Mouse (Mus musculus) spleen, embryonic (tissue): ENCODE results near the gene Sh3bp4.

Experiments
- CTCF ChIA-PET: fragments of 350-600 bp; sonication (Branson Sonifier 250); formaldehyde crosslinking; loops from one replicate; lab custom pipeline; 2022; lab: Charles Lee

The Sh3bp4 gene

DNA sequence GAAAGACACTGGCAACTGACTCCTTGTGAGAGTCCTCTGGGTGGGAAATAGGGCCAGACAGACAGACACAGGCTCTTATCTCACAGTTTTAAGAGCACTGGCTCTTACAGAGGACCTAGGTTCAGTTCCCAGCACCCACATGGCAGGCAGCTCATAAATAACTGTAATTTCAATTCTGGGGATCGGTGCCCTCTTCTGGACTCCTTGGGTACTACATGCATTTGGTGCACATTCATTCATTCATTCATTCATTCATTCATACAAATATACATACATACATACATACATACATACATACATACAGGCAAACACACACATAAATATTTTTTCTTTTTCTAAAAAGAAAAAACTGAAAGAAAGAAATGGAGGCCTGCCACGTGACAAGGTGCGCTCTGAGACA lies 56.9 kb downstream of the Sh3bp4 start:
- CTCF ChIA-PET, result no interaction called here

DNA sequence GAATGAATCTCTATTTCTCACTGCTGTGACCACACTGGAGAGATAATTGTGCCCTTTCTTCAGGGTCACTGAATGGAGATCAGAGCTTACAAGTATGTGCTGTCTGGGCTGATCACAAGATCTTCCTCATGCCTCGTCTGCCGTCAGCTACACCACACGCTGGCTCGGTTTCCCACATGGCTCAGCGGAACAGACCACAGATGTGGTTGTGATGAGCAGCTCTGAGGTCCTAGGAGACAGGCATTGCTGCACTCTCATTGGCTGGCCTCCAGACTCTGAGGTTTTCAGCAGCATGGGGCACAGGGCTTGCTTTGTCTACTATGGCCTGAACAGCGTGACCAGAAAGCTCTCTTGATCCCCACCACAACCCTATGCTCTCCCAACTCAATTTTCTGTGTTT lies 60.2 kb downstream of the Sh3bp4 start:
- CTCF ChIA-PET, result no interaction called here

DNA sequence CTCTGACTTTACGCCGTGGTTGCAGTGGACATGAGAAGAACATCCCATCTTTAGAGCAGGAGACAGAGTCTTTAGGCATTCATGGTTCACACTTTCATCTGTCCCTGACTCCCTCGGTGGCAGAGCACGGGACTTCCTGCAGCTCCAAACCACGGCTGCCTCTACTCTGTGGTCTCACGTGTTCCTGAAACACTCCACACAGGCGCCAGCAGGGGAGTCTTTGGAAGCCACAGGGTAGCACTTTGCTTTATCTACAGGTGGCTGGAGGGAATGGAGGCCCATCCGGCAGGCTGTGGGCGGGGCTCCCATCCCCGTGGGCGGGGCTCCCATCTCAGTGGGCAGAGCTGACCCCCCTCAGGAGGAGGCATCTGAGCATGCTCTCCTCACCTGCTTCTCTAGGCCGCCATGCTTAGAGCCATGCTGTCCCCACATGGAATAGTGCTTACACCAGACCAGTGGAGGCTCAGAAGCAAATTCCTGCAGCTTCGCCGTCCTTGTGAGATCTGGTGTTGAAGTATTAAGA lies 60.9 kb downstream of the Sh3bp4 start:
- CTCF ChIA-PET, result no interaction called here

DNA sequence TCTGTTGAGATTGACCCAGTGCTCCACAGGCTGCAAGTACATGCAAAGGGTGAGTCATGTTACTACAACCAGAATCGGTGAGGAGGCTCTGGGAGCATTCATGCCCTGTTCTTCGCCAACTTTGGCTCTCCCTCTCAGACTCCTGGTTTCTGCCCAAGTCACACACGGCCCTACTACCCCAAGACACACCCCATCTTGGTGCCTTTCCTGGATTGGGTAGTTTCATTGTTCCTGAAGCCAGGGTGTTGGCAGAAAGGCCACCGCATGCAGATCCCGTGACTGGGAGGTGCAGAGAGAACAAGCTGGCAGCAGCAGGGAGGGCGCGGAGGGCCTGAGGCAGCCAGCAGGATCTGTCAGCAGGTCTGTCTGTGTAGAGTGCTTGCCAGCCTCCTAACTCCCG lies 61.5 kb downstream of the Sh3bp4 start:
- CTCF ChIA-PET, result no interaction called here

DNA sequence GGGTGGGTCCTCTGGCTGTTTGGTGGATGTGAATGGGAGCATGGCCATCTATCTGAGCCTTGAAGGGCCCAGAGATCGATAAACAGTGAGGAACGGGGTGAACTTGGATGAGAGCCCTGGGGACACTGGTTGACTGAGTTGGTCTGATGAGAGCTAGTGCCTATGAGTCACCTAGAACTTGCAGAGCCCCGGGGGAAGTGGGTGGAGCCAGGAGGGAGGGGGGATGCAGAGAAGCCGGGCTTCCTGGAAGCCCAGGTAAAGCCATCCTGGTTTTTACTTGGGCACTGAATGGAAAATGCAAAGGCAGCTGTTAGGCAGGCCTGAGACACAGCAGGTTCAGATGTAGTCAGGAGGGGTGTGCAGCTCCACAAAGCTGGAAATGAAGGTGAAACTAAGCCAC lies 63.1 kb downstream of the Sh3bp4 start:
- CTCF ChIA-PET, result no interaction called here

DNA sequence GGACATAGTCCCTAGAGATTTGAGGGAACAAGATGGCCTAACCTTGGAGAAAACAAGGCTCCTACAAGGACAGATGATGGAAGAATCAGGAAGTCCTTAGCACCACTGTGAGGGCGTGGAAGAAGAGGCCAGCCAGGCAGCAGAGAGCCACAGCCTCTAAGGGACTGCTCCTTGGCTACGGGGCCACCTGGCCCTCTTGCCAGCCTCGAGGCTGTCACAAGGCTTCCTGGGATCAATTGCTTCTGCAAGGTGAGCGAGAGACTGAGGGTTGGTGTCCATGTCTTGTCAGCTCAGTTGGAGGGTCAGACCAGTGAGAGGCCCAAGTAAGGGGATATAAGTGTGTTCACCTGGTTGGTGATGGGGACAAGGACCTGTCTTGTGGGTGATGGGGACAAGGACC lies 63.5 kb downstream of the Sh3bp4 start:
- CTCF ChIA-PET, result no interaction called here

DNA sequence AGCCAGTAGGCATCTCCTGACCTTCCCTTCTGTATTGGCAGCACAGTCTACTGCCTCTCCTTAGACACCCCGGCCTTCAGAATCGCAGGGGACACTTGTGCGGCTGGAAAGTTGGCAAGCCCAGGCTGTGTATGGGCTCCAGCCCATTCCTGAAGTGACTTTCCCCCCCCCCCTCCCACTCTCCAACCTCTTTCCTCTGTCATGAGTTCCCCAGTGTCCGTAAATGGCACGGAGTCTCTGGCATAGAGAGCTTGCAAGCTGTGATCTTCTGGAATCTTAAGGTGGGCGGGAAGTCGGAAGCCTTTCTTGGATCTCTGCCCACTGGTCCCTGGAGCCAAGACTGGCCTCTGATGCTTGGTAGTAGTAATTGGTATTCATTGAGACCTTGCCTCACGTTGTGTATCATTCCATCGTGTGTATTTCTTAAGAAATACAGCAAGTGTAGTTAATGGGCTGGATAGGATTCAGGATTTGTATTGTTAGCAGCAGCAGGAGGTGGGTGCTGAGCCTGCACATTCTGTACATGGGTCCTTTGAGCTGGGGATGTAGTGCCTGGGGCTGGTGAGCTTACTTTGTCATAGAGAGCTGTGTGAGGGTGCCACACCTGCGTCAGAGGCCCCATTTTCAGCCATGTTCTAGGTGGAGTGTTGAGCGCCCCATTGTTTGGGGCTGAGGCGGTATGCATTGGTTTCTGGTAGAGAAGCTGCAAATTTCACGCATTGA lies 66.0 kb downstream of the Sh3bp4 start:
- CTCF ChIA-PET, result no interaction called here

DNA sequence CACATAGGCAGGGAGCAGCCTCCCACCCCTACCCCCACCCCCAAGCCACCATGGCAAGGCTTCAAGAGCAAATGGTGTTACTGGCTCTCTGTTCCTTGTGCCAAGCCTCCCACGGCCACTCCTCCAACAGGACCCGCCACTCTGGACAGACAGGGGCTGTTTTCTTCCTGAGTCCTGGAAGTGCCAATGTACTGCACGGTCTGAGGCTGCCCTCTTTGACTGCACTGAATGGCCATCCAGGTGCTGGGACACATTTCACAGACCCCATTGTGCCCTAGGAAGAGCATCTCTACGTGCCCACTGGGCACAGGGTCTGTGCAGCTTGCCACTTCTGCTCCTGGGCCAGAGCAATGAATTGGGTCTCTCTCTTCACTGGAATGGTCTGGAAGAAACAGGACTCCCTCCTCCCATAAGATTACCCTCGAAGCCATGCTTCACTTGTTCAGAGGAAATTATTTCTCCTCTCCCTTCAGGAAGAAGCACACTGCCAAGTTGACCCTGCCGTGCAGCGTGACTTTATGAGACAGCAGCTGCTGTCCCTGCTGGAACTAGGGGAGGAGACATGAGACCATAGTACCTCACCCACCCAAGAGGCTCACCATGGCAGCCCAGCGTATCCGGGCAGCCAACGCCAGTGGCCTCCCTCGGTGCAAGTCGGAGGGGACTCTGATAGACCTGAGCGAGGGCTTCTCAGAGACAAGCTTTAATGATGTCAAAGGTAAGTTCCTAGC lies 67.0 kb downstream of the Sh3bp4 start:
- CTCF ChIA-PET, result no interaction called here

DNA sequence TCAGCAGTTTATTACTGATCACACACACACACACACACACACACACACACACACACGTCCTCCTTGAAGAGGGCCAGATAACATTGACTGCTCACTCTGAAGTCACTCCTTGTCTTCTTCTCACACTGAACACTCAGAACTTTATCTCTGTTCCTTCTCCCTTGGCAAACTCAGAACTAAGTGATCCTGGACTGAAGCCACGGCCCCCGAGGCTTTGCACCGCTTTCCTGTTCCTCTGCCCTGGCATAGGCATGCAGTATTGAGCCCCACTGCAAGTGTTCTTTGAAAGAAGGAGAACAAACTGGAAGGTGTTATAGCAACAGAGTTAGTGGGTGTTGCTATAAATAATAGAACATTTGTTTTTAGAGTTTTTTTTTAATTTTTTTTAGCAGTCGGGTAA lies 68.1 kb downstream of the Sh3bp4 start:
- CTCF ChIA-PET, result no interaction called here

DNA sequence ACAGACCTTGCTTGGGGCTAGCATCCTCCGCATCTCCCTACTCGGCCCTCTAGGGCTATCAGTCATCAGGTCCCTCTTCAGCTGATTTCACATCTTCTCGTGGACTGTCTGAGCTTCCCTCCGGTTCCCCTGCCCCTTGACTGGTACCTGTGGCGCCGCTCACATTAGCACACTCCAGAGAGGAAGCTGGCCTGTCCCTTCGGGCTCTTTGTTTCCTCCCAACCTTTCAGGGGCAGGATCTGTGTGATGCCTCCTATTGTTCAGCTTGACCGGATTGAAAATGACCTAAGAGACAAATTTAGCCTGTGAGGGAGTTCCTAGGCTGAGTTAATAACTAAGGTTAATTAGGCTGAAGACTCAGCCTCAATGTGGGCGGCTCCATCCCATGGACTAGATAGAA lies 69.9 kb downstream of the Sh3bp4 start:
- CTCF ChIA-PET, result no interaction called here

DNA sequence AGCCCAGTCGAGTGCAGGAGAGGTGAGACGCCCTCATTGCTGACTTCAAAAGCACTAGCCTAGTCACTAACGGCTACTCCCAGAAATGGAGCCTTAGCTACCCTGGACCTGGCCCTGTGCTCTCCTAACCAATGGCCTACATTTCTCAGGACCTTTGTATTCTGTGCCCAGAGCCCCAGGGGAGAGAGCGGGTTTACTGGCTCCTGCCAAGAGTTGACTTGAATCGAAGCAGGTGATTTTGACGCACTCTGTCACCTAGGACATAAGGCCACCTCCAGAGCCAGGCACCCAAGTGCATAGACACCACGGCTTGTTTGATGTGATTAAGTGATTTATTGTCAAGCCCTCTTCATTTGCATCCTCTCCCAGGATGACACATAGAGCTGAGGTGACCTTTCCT lies 80.9 kb downstream of the Sh3bp4 start:
- CTCF ChIA-PET, result no interaction called here

DNA sequence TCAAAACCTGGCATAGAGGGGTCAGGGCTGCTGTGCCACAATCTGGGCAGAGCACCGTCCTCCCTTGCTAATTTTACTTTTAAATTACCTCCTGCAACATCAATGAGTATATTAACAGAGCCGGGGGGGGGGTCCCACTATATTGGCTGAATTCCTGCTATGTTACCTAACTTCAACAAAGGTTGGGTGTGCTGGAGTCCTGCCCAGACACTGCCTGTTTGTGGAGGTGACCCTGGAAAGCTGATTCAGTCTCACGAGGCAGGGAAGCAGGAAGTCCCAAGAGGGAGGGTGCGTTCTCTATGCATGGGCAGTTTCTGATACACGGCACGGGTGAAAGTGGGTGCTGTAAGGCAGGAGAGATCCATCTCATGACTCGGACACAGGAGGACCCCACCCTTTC lies 82.4 kb downstream of the Sh3bp4 start:
- CTCF ChIA-PET, result interaction anchor here (0.7 kb wide), 1 partner anchor 10 kb away, joined by 3 read pairs; no protein-coding TSS in a partner anchor

DNA sequence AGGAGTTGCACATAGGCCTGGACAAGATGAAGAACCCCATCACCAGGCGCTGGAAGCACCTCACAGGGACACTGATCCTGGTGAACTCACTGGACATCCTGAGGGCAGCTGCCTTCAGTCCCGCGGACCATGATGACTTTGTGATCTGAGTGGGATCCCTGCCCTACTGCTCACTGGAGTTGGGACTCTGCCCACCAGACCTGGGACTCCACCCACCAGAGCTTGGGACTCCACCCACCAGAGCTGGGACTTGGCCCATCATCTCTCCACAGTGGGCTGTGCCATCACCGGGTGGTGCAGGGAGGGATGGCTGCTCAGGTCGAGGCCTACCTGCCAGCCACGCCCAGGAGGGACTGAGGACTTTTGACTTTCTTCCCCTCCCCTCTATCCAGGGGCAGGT lies 83.0 kb downstream of the Sh3bp4 start:
- CTCF ChIA-PET, result no interaction called here

DNA sequence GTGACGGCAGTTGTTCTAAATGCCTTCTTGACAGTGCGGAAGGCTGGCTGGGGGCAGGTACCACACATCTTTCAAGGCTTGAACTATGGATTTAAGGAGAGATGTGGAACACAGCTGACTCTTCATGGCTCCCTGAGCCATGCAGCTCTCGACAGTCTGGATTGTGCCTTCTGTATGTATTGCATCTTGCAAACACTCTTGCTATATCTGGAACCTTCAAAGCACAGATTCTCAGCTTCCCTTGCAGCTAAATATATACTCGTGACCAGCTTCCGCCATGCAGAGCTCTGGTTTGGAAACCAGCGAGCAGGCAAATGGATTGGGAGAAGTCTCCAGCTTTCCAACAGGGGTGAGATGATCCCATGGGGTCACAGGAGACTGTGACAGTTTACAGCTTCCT lies 93.3 kb downstream of the Sh3bp4 start:
- CTCF ChIA-PET, result no interaction called here

DNA sequence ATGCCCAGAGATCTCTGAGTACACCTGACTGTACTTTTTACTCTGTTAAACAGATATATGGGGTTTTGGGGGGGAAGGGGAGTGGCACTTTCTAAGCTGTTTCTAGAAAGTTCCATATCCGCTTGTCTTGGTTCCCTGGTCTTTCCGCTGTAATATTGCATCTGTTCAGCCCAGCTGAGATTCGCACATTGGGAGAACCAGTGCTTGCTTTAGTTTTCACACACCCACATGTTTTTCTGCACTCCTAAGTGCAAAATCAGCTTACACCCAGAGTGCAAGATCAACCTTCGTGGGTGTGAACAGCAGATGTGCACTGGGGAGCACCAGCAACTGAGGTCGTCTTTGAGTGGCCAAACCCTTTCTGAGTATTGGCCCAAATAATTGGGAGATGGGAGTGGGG lies 94.1 kb downstream of the Sh3bp4 start:
- CTCF ChIA-PET, result no interaction called here

DNA sequence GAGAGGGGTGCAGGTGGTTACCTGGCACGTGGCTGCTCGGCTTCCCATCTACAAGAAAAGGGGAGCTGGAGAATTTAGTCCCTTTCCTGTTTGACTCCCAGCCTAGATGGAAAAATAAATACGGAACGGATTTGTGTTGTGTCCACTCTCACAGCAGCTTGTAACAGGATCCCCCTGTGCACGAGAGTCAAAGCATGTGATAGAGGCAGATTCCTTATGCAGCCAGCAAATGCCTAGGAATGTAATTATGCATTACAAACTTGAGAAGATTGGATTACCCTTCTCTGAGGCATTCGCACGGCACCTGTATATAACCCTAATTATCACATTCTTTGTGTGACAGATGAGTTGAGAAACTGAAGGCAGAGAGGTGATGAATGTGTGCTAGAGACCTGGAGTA lies 94.5 kb downstream of the Sh3bp4 start:
- CTCF ChIA-PET, result no interaction called here

DNA sequence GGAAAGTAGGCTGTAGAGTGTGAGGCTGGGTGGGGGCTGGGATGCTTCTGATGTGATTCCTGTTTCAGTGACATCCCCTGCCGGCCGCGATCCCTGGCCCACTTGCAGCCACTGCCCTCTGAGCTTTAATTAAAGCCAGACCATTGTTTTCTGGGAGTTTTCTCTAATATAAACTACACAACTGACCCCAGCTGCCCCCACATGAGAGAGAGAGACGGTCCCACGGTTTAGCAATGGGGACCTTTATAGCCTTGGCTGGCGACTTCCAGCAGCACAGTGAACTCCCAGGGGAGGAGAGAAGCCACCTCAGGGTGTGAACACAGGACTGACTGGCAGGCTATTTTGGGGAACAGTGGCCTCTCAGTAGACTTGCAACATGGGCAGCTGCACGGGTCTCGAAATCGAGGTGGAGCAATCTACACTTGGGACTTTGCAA lies 96.6 kb downstream of the Sh3bp4 start:
- CTCF ChIA-PET, result no interaction called here

DNA sequence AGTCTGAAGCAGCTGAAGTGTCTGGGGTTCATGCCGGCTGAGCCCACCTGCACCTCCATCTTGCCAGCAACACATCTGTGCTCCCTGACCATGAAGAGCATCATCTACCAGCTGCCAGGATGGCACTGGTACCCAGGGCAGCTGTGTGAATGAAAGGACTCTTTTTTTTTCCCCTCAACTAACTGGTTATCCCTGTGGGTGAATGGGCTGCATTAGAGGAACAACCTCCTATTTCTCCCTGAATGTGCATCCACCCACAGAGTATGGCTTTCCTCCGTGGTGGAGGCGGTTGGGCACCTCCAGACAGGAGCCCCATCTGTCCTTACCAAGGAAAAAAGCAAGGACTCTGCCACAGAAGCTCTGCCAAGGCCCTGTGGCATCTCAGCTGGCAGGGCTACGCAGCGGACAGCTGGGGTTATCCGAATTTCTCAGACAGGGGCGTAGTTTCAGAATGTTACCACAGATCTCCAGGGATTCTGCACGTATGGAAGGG lies 101.1 kb downstream of the Sh3bp4 start:
- CTCF ChIA-PET, result interaction anchor here (0.6 kb wide), 1 partner anchor 14 kb away, joined by 4 read pairs; no protein-coding TSS in a partner anchor

DNA sequence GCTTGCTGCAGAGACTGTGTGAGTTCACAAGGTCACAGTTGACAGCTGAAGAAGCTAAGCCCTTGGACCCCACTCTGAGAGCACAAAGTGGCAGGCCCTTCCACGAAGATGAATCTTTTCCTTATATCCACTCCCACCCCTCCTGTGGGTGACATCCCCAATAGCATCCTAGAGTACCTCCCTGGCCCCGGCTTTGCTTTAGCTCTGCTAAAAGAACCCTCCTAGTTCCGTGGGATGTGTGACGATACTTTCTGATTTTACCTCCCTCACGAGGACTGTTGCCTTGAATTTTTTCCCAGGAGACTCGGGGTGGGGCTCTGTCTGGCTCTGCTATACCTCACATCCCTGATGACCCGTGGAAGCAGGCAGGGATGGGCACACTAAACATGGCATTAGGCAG lies 104.4 kb downstream of the Sh3bp4 start:
- CTCF ChIA-PET, result no interaction called here

DNA sequence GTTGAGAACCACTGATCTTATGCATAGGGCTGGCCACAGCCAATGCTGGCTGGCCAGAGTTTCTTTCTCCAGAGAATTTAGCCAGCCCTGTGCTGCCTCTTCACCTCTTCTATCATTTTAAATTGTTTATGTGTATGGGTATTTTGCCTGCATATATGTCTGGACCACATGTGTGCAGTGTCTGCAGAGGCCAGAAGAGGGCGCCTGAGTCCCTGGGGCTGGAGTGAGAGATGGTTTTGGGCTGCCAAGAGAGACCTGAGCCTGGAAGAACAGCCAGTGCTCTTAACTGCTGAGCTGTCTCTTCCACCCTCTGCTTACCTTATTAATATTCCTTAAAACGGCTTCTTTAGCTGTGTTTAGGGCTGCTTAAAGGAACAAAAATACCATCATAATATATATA lies 105.1 kb downstream of the Sh3bp4 start:
- CTCF ChIA-PET, result no interaction called here

DNA sequence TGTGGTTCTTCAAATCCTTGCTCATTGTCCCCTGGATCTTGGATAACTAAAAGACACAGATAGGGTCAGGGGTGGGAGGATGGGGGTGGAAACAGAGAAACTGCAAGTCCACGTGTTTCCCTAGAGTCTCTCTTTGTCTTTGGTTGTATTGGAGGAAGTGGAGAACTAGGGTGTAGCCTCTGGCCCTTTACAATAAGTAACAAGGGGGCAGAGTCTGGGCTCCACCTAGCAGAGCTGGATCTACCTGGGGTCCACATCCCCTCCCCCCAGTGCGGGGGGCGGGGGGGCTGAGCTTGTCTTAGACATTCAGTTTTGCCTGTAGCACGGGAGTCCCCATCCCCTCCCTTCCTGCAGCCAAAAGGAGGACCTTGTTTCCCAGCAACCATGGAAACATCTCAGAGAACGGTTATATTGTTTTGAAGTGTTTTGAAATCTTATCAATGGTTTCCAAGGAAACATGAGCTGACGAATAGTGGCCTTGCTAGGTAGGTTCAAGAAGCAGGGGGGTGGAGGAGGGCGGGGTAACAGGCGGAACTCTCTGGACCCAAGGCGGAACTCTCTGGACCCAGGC lies 113.1 kb downstream of the Sh3bp4 start:
- CTCF ChIA-PET, result no interaction called here

DNA sequence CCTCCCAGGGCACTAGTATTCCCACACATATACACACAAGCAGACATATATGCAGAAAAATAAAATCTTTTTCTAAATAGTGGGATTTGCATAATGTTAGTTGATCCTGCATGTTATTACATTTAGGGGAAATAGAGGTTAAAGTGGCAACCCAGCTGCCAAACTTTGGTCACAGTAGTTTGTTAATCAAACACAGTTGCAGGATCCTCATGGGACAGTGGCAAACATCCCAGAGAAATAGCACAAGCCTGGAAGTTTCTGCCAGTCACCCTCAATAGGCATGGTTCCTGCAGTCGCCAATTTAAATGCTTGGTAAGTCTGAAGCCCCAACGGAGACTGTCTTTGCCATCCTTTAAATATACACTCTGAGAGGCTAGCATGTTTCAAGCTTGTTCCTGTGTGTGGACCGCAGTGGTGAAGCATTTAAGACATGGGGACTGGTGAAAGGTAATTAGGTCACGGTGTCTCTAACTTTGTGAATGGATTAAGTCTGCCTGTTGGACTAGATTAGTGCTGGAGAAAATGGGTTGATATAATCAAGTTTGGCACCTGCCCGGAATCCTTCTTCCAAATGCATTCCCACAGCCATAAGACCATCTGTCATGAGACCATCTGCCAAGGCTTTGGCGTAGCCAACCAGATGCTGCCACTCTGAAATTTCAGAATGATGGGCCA lies 114.0 kb downstream of the Sh3bp4 start:
- CTCF ChIA-PET, result no interaction called here
